Mouse (Mus musculus): ENCODE measurements around the gene Cdkn3. TPM values are rescaled to one million over a fixed set of nuclear protein-coding genes. Genes with fewer than 3 reads are reported as not detected.
"Not testable (repeated sequence)": the region's sequence is repeated elsewhere in the genome, so short reads cannot be mapped to it uniquely, and the experiment has no call there.

Gene Cdkn3
- total RNA-seq (2021), result 10 to 100 TPM; 13.5 to 17.2 TPM
- long read RNA-seq, experiment 1, partial matches to known transcripts, result 2 of 15 reads
- long read RNA-seq, experiment 1, other reads (novel, unspliced or antisense), result 13 of 15 reads
- long read RNA-seq, experiment 2, partial matches to known transcripts, result 0 of 8 reads
- long read RNA-seq, experiment 2, other reads (novel, unspliced or antisense), result 8 of 8 reads

DNA sequence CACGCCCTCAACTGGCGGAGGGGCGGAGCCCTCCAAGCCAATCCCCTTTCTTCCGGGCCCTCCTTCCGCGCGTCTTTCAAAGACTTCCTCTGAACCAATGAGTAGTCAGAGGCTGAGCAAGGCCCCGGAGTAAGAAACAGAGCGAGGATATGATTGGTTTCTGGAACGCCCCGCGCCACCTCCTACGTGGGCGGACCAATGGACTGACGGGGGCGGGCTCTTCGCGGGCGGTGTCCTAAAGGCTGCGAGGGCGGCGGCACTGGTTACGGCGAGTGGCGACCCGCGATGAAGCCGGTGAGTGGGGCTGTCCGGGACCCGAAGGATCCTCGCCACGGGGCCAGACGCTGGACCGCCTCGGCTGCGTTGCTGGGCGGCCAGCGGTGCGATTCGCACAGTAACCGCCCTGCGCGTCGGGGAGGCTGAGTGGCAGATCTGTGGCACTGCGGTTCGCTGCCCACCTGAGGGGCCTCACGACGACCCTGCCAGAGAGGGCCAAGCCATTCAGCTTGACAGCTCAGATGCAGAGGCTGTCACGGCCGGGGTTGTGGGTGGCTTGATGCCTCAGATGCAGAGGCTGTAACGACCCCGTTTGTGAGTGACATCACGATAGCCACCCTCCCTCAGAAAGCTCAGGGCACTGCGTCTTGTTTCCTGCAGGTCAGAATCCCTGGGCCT lies at the start of gene Cdkn3:
Gene Cdkn3, plus strand, starts transcription at position 187 of the 675 bp plus-strand sequence.
- peak; percentile 60 to 82 for DNase-seq (ENCODE audit: low spot score in 2 of 2)

DNA sequence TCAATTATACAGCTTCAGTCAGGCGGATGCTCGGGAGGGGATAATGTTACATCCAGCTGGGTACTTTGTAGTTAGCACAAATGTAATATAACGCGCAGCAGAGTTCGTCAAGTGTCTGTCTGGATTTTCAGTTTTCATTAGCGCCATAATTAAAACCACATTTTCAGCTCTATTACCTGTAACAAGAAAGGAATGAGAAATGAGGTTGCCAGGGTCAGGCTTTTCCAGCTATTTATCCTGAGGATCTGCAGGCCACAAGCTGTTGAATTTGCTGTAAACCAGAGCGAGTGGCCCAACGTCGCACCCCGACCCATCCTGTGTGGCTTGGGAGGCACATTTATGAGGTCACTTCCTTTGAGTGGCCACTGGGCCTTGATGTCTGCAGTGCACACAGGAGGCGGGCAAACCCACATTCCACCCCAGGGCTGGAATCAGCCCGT lies 41.8 kb upstream of the Cdkn3 start:
- DNase-seq (ENCODE audit: low spot score in 2 of 2), result no peak

DNA sequence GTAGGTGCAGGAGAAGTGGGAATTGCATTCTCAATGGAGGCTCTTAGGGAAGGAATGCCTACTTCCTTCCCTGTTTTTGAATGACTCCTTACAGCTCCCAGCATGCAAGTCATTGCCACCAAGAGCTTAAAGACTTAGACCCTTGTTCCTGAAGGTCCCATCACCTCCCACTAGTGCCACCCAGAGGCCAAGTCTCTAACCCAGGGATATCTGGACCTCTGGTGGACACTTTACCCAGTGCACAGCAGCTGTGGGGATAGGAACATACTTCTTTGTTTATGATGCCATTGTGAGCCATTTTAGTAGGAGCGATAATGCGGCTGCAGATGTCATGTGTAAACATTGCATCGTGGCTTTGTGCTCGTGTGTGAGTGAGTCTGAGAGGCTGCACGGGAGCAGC lies 38.3 kb upstream of the Cdkn3 start:
- no peak for DNase-seq (ENCODE audit: low spot score in 2 of 2)

DNA sequence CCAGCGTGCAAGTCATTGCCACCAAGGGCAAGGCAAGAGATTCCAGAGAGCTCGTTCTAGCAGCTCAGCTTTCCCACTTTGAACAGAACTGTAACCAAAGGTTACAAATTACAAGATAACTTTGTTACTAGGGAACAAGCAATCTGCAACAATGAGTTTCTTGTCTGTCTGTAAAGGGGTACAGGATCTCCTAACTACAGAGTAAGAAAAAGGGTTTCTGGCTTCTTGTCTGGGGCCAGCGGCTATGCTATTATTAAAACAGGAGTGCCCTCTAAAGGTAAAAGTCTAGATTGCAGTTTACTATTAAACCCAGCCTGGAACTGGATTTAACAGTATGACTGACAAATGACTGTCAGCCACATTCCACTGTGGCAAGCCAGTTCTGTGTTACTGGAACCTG lies 36.5 kb upstream of the Cdkn3 start:
- DNase-seq (ENCODE audit: low spot score in 2 of 2), result no peak

DNA sequence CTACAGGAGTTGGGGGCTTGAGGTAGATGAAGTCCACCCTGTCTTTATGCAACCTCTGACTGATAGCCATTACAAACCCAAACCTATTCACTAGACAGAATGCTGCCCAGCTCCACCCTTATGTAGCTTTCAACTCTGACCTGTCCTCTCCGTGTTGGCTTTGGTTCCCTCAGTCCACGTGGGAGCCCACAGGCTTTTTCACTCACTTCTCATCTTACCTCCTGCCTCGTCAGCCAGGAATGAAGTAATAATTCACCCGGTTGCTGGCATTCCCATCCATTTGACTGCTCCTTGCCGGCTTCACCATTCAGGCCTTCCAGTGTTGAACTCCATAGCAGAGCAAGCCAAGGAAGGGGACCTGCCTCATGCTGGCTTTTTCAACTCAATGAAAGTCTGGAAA lies 35.4 kb upstream of the Cdkn3 start:
- DNase-seq (ENCODE audit: low spot score in 2 of 2), result no peak

DNA sequence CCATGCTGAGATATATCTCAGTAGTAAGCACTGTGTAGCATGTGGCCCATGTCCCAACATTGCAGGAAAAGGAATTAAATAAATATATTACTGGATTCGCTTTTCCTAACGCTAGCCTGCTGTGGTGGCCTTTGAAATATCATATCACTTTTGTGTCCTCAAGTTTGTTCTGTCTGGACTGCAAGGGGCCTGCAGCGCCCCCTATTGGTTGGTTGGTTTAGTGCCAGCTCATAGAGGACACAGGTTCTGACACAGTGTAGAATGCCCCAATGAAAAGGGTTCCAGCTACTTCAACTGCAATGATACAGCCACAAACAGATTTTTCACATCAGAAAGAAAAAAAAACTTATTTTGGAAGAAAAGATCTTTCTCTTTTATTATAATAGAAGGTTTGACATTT lies 34.6 kb upstream of the Cdkn3 start:
- no peak for DNase-seq (ENCODE audit: low spot score in 2 of 2)

DNA sequence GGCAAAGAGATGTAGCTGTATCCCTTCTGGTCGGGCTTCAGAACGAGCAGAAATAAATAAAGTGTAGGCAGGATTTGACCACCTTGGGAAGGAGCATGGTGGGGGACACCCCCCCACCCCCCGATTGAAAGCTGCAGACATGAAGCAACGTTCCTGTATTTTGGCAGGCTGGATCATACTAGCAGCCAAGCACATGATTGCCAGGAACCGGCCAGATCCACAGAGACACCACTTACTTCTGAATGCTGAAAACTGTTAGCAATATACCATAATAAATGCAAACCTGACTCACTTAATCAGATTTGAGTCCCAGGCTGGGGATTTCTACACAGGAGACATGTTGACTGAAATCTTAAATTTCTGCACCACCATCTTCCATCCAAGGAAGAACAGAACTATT lies 26.1 kb upstream of the Cdkn3 start:
- no peak for DNase-seq (ENCODE audit: low spot score in 2 of 2)

DNA sequence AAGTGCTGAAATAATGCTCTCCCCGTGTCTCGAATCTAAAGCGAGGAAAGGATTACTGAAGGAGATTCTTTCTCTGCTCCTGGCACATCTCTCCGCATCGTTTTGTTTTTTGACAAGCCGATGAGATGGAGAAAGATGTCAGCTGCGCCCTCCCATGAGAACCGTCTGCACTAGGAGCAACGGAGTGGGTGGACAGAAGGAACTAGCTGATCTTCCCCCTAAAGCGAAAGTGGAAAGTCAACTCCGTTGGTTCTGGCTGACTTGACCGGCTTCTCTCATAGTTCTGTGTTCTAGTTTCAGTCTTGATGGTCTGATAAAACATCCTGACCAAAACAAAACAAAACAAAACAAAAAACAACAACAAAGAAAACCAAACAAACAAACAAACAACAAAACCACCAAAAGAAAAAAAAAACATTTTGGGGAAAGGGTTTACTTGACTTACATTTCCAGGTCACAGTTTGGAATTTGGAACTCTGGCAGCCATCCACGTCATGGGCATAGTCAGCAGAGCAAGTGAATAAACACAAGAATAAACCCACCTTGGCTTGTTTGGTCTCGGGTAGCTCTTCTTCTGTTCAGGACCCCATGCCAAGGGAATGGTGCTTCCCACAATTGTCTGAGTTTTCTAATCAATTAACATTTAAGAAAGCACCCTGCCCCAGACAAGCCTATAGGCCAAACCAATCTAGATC lies 25.4 kb upstream of the Cdkn3 start:
- no peak for DNase-seq (ENCODE audit: low spot score in 2 of 2)

DNA sequence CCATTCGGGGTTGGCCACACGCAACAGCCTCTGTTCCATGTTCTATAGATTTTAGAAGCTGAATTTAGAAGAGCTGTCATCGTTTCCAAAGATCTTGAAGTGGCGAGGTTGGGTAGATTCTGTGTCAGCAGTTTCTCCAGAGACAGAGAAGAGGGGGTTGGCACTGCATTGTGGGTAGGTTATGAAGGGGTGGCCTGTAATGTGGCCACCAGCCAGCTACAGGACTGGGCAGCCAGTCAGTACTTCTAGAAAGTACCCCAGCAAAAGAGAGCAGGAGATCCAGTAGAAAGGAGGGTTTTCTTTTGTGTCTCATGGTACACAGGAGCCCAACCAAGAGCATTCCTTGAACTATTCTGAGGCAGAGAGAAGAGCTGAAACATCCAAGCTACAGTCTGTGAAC lies 24.0 kb upstream of the Cdkn3 start:
- no peak for DNase-seq (ENCODE audit: low spot score in 2 of 2)

DNA sequence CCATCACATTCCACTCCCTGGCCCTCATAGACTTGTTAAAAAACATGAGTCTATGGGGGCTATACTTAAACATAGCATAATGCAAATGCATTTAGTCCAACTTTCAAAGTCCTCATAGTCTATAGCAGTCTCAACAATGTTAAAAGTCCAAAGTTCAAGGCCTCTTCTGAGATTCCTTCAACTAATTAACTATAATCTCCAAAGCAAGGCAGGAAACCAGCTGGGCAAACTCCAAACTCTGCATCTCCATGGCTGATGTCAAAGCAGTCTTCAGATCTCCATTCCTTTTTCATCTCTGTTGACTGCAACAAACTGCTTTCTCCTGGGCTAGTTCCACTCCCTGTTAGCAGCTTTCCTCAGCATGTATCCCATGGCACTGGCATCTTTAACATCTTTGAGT lies 23.0 kb upstream of the Cdkn3 start:
- DNase-seq (ENCODE audit: low spot score in 2 of 2), result not testable (repeated sequence)

DNA sequence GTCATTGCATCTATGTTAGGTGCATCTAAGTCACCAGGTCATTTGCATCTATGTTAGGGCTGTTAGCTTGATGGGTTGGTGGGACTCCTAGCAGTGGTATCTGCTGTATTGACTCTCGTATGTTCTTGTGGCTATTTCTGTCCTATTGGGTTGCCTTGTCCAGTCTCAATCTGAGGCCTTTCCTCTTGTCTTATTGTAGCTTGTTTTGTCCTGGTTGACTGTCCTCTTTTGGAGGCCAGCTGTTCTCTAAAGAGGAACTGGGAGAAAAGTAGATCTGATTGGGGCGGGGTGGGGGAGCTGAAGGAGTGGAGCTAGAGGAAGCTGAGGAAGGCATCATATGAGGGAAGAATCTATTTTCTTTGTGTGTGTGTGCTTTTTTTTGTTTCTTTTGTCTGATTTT lies 17.7 kb upstream of the Cdkn3 start:
- no peak for DNase-seq (ENCODE audit: low spot score in 2 of 2)

DNA sequence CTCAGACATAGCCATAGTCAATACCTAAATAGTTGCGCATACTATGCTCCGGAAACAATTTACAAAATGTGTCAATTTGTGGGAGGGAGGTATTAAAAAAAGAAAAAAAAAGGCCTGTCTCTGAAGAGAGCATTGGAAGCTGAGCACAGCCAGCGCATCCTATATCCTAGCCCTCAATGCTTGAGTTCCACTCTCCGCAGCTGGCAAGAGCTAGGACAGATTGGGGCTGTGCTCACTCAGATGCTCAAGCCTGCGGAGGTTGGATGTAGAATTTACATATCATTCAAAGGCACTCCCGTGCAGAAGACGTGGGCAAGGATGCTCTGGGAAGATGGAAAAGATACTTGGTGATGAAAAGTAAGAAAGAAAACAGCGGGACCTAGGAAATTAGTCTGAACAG lies 14.9 kb upstream of the Cdkn3 start:
- no peak for DNase-seq (ENCODE audit: low spot score in 2 of 2)

DNA sequence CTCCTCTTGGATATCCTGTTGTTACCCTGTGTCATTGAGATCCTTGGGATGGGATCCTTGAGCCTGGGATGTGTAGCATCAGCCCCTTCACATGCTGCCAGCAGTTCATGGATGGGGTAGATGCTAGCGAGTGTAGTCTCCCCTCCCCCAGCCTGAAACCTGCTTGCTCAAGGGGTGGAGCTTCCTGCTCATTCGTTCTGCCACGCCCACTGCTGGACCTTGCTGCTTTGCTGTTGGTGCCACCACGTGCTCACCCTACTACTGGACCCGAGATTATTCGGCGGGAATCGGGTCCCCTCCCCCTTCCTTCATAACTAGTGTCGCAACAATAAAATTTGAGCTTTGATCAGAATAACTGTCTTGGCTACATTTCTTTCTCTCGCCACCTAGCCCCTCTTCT lies 6.0 kb upstream of the Cdkn3 start:
- not testable (repeated sequence) for DNase-seq (ENCODE audit: low spot score in 2 of 2)

DNA sequence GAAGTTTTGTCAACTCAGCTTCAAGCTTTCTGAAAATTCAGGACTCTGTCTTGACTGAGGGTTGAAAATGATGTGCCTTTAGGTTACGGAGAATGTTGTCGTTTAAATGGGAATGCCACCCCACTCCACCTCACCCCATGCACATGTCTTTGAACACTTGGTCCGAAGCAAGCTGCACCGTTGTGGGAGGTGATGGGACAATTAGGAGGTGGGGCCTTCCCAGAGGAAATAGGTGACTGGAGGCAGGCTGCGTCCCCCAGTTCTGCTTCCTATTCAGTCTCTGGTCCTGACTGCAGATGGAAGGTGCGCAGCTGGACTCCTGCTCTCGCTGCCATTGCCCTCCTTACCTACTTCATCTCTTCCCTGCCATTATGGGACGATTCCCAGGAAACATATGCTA lies 4.5 kb upstream of the Cdkn3 start:
- DNase-seq (ENCODE audit: low spot score in 2 of 2), result no peak

DNA sequence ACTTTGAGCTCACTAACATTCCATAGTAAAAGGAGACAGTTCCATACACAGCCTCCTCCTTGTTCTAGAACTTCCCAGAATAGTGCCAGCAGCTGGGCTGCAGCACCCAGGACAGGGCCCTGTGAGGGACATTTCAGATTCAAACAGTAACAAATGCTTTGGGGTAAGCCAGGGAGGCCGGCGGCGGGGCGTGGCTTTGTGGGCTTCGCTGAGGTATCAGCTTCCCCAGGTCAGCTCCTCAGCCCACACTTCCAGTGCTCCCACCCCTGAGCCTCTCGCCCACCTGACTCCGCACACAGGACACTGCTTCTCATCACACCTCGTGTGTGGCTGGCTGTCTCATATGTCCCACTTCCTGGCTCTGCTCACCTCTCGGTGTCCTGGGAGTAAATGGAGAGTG lies 2.6 kb upstream of the Cdkn3 start:
- DNase-seq (ENCODE audit: low spot score in 2 of 2), result no peak

DNA sequence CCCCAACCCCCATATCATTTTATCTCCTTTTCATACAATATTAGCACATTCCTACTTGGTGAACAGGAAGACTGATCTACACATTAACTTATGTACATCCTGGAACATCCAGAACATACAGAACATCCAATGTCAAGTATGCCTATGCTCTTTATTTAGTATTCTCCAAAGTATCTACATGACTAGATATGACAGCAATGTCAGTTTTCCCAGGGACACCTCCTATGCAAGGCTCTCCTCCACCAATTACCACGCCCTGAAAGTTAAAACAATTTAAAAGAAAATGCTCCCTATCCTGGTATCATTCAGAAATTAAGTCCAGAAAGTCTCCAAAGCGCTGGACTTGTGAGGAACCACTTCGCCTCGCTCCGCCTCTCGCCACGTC lies 379 bp upstream of the Cdkn3 start:
- DNase-seq (ENCODE audit: low spot score in 2 of 2), result no peak

DNA sequence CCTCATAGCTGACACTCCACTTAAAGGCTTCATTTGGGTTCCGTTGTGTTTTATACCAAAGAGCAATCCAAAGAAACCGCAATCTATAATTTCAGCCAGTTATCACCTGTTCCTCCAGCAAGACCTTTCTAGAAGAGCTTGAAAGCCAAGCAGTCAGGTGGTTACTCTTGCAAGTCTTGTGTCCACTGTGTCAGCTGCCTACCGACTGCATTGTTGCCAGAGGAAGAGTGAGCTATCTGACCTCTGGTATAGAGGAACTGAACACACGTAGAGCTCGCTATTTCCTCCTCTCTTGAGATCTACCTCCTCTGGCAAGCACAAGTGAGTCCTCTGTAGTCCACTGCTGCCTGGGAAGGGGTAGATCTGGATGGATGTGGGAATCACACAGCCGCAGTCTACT lies 845 bp downstream of the Cdkn3 start:
- DNase-seq (ENCODE audit: low spot score in 2 of 2), result no peak

DNA sequence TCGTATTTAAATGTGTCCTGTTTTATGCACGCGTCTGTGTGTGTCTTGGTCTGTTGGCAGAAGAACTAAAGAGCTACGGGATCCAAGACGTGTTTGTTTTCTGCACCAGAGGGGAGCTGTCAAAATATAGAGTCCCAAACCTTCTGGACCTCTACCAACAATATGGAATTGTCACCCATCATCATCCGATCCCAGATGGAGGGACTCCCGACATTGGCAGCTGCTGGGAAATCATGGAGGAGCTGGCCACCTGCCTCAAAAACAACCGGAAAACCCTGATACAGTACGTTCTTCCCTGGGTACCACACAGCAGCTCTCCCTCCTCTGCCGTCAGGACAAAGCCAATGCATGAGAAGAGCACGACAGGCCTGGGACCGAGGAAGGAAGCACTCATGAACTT lies 6.8 kb downstream of the Cdkn3 start:
- DNase-seq (ENCODE audit: low spot score in 2 of 2), result no peak

DNA sequence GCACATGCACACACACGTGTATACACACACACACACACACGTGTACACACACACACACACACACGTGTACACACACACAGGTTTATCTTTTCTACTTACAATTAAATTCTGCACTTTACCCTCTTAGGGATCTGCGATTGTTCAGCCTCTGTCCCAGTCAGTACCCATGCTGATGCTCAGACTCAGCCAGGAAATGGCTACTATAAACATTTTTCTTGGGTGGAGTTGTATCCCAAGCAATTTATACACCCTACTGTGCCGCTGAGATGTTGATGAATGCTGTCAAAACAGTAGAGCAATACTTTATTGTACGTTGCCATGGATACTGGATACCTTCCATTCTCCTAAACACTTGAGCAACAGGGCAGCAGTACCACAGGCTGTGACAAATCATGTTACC lies 9.7 kb downstream of the Cdkn3 start:
- no peak for DNase-seq (ENCODE audit: low spot score in 2 of 2)

DNA sequence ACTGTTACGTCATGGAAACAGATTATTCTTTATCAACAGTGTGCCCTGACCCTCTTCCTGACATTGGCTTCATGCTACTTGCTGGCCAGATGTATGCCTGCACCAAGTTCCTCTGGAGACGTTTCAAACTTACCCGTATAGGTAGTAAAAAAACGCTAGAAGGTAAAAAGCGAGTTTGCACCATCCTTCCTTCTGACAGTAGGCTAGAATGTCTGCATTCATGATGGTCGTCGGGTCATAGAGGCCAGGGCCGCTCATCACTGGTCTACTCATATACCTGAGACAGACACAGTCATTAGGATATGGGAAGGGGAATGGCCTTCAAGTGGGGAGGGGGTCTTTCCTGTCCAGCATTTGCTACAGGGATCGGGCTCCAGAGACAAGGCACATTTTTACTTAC lies 18.4 kb downstream of the Cdkn3 start:
- DNase-seq (ENCODE audit: low spot score in 2 of 2), result no peak

DNA sequence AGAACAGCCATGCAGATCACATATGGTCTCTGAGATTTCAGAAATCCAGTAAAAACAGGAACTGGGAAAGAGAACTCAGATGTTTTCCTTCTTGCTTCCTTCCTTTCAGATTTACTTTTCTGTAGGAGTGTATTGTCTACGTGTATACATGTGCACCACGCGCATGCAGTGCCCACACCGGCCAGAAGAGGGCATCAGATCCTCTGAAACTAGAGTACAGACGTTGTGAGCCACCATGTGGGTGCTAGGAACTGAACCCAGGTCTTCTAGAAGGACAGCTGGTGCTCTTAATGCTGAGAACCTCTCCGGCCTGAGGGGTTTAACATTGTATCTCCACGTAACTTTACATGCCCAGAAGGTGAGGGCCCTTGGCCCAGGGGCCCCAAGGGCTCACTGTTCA lies 18.9 kb downstream of the Cdkn3 start:
- DNase-seq (ENCODE audit: low spot score in 2 of 2), result no peak

DNA sequence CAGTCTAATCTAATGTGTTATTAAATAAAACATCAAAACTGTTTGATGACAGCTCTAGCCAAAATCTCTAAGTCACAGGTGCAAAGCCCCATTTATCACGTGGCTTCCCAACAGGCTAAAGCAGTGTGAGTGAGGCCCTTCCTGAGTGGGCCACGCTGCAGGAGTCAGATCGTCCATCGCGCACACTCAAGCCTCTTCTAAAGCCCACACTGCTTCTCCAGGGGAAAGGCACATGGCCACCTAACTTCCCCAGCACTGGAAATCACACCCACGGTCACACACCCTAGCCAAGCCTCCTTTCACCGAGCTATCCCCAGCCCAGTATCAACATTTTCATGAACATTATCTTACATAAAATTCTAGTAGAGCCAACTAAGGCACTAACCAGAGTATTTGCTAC lies 20.7 kb downstream of the Cdkn3 start:
- DNase-seq (ENCODE audit: low spot score in 2 of 2), result no peak
